Mouse (Mus musculus) gastrocnemius, postnatal 36 days (tissue): ENCODE data around the gene Taf5. TPM values are rescaled to one million over a fixed set of nuclear protein-coding genes. Genes with fewer than 3 reads are reported as not detected.
A peak's percentile ranks its signal among the peaks of the same experiment; 100 is the strongest.

Source experiments
- DNase-seq, 2 experiments: peaks; one replicate each; pipeline ENCODE4 v3.0.0; 2022
- intact Hi-C: fragments of 180-260 bp; cut with DNase I; formaldehyde crosslinking; loops from one replicate; pipeline ENCODE4 v1.15.1; 2025
- long read RNA-seq, 2 experiments: library from polyadenylated mRNA; stranded (forward); transcript quantifications; one replicate each; pipeline ENCODE4 v2.0.0; 2021
- total RNA-seq, 2 experiments: library from RNA; stranded (reverse); gene quantifications; 2 replicates each; pipeline ENCODE4 v1.2.3; 2021

The Taf5 gene
- 1 to 10 TPM; 2.1 to 2.8 TPM for total RNA-seq
- long read RNA-seq, experiment 1, partial matches to known transcripts, result 1 of 3 reads
- long read RNA-seq, experiment 1, other reads (novel, unspliced or antisense), result 0 of 3 reads
- long read RNA-seq, experiment 2, partial matches to known transcripts, result 5 of 5 reads
- long read RNA-seq, experiment 2, other reads (novel, unspliced or antisense), result 0 of 5 reads

DNA sequence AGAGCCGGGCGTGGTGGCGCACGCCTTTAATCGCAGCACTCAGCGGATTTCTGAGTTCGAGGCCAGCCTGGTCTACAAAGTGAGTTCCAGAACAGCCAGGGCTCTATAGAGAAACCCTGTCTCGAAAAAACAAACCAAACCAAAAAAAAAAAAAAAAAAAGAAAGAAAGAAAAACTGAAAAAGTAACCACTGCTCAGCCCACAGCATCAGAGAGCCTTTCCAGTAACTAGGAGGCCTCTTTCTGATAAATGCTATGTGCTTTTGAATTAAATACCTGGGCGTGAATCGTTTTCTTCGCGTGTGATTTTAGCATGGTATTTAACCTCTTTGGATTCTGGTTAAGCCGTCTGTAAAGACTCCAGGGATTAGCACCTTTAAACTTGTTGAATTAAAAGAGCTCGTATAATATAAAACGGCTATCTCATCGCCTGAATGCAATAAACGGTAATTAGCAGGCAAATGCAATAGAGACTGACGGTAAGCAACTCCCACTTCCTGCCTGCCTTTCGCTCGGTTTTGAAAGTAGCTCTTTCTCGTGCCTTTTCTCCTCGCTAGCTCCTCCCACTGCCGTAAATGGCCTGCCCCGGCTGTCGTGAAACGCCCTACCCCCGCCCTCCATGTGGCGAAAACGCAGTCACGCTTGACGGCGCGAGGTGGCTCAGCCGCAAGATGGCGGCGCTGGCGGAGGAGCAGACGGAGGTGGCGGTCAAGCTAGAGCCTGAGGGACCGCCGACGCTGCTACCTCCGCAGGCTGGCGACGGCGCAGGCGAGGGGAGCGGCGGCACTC is at the start of gene Taf5:
Gene Taf5, plus strand, starts transcription at position 651 of the 787 bp plus-strand sequence.
- DNase-seq, result peak; percentile 91 to 96
- intact Hi-C loops, result no loop called here

DNA sequence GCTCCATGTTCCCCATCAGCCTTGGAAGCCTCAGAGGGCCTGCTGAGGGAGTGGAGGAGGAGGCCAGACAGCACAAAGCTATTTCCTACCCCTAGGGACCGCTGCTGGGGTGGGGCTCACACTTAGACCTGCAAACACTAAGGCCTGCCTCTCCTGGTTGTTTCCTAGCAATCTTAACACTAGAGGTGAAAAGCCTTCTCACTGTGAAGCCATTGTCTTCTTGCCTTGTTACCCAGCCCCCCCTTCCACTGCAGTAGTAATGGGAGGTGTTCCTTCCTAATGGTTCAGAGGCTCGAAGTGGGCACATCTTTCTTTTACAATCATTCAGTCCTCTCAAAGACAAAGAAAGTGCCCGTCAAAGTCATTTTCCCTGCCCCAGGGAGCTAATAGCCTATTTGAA is 49.7 kb upstream of the Taf5 start:
- intact Hi-C loops, result no loop called here
- no peak for DNase-seq

DNA sequence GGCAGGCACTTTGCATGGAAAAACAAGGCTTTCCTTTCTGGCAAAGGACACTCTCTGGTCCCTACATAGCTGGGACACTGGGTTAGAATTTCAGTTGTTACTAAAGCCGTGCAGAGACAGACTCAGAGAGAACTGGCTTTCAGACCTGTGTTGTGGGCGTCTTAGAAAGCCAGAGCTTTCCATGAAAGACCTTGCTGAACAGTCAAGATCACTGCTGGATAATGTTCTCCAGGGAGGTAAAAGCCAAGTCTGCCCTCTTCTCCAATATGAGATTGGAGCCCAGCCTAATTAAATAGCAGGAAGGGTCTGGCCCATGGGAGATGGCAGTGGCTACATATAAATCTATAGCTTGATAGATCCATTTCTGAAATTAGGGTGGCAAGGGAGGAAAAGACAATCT is 49.2 kb upstream of the Taf5 start:
- intact Hi-C loops, result no loop called here
- no peak for DNase-seq

DNA sequence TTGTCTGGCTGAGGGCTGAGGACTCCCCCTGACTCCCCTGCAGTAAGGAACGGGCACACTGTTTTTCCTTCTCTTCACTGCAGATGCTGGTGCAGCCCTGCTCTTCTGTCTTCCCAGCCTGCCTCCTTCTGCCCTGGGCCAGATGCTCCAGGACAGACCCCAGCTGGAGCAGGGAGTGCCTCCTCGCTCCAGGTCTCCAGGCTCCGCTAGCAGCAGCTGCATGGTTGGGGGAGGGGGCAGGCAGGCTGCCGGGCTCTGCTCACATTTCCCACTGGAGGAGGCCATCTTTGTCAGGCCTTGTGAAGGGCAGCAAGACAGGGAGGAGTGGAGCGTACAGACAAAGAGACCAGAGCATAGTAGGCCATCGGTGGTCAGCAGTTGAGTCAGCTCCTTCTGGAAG is 48.2 kb upstream of the Taf5 start:
- intact Hi-C loops, result no loop called here
- no peak for DNase-seq

DNA sequence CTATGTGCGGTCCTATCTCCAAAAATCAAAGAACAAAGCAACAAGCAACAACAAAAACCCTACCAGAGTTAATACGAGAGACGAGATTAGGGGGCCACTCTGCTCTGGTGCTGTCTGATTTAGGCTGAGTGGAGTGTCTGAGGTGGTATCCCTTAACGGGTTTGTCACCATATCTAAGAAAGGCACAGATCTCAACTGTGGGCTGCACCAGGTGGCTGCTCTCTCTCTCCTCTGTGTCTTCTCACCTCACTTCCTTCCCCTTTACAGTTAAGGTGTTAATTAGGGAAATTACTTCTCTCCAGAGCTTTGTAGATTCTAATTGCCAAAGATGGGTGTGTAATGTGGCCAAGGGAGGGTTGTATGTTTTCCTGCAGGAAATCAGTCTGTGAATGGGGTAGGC is 44.8 kb upstream of the Taf5 start:
- intact Hi-C loops, result no loop called here
- no peak for DNase-seq

DNA sequence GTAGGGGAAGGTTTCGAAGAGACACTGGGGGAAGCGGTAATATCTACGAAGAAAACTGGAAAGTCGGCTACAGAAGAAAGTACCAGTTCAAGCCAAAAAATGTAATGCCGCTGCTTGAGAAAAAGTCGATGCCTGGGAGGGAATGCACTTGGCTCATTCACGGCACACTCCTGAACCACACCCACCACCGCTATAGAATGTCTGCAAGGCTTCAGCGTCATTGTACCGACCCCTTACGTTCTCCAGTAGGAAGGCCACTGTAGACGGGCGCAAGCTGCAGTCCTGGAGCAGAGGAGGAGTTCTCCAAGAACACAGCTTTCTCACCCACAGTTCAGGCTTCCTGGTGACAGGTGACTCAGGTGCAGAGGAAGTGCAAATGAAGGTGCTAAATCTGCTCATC is 44.0 kb upstream of the Taf5 start:
- intact Hi-C loops, result no loop called here
- DNase-seq, result no peak

DNA sequence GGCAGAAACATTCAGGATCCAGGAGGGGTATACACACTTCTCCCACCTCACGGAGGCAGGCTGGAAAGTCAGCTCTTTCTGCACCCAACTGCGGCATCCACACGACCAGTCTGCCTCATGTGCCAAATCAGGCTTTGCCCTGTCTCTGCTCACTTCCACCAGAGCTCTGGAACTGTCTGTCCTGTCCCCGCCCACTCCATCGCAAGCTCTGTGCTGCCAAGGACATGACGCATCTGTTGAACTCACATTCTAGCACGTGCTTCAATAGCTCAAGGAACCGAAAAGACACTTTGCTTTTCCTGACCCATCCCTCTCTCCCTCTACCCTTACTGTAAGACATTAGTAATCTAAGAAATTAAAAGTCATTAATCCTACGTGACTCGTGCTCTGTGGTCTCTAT is 42.6 kb upstream of the Taf5 start:
- intact Hi-C loops, result no loop called here
- no peak for DNase-seq

DNA sequence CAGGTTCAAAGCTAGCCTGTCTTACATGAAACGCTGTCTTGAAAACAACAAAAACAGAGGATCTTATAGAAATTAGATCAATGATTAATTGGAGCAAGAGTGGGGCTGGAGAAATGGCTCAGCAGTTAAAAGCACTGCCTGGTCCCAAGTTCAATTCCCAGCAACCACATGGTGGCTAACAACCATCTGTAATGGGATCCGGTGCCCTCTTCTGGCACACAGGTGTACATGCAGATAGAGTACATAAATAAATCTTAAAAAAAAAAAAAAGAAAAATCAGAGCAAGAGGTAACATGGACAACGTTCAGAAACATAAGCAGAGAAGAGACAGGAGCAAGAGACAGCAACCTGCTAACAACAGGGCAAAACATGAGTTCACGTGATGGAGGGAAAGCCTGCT is 41.0 kb upstream of the Taf5 start:
- intact Hi-C loops, result no loop called here
- DNase-seq, result no peak

DNA sequence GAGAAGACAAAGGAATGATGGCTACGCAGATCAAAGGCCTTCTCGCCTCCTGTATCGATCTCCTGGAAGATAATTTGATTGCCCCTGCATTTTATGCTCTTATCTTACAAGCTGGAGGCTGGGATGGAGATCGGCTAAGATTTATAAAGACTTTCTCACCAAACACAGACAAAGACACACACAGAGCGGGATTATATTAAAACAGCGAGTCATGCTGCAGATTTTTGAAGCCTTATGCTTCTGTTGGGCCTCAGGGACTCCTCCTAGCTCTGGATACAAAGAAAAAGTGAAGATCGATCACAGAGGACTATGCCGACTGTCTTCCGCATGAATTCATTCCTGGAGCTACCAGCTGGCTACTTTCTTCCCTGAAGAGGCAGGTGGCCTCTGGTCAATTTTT is 37.8 kb upstream of the Taf5 start:
- DNase-seq, result no peak
- intact Hi-C loops, result no loop called here

DNA sequence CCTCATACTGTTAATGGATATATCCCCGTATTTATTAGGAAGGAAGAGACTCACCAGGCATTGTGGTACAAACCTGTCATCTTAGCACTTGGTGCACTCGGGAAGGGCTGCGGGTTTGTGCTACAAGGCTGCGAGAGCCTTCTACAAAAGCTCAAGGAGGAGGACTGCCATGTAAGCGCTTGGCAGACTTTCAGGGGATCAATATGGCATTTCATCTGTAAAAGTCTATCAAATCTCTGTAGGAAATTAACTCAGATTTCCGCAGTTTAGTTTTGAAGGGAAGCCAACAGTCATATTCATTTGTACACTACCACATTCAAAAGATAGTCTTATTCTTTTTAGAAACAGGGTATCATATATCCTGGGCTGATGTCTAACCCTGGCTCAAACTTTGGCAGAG is 35.8 kb upstream of the Taf5 start:
- intact Hi-C loops, result no loop called here
- DNase-seq, result no peak

DNA sequence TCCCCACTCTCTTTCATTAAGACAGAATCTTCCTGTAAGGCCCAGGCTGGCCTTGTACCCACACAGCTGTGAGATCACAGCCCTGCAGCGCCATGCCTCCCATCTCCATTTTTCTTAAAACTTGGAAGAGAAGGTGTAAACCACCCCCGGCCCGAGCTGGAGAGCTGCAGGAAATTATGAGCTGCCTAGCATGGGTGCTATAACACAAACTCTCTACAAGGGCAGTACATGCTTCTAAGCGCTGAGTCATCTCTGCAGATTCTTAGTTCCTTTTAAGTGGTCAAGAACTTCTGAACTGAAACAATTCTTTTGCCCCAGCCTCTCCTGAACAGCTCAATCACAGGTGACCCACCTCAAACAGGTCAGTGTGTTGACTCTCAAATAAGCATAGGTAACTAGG is 32.6 kb upstream of the Taf5 start:
- DNase-seq, result no peak
- intact Hi-C loops, result no loop called here

DNA sequence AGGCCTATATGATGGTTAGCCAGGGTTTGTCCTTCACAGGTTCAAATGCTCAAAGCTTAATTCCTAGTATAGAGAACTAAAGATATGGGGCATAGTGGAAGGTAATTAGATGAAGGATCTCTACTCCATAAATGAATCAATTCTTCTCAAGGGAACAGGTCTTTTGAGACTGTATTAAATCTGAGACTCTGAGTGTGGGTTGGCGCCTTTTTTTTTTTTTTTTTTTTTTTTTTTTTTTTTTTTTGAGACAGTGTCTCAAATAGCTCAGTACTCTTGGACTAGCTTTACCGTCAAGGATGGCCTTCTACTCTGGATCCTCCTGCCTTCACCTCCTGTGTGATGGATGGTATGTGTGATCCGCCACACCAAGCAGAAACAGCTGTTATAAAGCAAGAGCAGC is 30.9 kb upstream of the Taf5 start:
- no peak for DNase-seq
- intact Hi-C loops, result no loop called here

DNA sequence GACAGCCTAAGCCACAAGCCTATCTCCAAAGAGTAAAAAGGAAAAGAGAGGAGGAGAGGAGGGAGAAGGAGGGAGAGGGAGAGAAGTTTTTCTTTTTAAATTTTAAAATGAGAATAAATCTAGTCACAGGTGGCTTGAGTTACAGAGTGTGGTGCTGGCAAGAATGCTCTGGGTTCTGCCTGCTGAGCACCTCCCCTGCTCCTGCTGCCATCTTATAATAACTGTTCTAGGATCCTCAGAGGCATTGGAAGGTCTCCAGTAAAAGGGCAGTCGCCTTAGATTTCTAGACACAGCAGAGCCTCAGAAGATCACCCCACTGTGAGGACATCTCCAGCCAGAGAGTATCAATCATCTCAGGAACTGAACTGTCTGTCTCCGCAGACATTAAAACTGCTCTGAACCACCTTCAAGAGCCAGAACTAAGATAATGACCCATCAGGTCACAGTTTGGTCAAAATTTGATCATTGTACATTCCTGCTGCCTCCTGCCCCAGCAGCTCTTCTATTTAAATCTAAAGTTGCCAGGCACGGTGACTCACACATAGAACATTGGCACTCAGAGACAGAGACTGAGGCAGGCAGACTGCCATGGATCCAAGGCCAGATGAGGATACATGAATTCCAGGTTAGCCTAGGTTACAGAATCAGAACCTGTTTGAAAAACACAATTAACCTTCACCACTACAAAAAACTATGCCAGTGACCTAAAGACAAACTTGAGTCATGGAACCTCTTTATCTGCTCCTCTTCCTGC is 26.6 kb upstream of the Taf5 start:
- no peak for DNase-seq
- intact Hi-C loops, result no loop called here

DNA sequence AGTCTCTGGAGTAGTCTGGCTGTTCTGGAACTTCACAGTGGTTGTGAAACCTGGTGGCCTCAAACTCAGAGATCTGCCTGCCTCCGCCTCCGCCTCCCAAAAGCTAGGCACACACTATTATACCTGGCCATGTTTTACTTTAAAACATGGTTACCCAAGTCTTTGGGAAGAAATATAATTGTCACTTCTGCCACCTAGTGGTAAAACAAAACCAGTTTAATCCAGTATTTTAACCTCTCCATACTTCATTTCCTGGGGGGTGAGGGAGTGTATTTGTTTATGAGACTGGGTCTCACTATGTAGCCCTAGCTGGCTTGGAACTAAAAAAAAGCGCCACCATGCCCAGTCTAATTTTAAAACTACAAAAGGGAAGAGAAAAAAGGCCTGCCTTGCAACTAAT is 23.9 kb upstream of the Taf5 start:
- intact Hi-C loops, result no loop called here
- DNase-seq, result no peak

DNA sequence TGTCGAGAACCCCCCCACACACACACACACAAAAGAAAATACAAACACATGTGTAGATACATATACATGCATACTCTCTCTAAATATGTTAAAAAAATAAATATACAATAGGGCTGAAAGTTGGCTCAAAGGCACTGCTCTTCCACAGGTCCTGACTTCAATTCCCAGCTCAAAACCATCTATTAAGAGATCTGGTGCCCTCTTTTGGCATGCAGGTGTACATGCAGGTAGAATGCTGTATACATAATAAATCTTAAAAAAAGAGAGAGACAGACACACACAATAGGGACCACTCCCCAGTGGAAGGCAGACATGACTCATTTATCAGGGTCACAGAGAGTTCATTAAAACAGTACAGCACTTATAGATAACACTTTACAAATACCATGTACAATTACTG is 21.2 kb upstream of the Taf5 start:
- intact Hi-C loops, result no loop called here
- no peak for DNase-seq

DNA sequence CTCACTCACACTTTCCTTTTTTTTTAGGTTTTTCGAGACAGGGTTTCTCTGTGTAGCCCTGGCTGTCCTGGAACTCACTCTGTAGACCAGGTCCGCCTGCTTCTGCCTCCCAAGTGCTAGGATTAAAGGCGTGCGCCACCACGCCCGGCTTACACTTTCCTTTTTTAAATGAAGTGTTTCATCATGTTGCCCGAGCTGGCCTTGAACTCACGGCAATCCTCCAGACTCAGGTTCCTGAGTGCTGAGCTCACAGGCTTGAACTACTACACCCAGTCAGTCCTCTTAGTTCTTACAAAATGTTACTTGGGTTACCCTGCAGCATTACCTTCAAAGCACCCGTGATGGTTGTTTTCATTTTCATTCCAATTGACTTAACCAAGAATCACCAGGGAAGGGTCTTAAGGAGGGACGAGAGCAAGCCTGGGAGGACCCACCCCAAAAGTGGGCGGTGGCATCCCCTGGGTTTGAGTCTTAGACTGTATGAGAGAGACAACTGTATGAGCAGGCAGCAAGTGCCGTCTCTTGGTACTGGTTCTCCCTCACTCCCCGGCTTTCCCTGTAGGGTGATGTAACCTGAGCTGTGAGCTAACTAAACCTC is 20.2 kb upstream of the Taf5 start:
- intact Hi-C loops, result no loop called here
- DNase-seq, result no peak

DNA sequence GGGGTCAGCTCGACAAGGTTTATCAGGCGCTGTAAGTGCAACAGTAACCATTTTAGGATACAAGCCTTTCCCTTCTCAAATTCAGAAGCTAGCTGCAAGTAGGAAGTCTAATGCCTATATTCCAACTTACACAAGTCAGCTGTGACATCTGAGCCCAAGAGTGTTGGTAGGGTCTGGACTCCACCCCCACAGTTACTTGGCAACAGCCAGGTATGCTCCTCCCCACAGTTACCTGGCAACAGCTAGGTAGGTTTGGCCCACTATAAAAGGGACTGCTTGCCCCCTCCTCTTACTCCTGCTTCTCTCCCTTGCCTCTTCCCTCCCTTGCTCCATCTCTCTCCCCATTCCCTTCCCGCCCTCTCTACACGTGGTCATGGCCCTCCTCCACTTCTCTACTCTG is 18.5 kb upstream of the Taf5 start:
- intact Hi-C loops, result no loop called here
- DNase-seq, result no peak

DNA sequence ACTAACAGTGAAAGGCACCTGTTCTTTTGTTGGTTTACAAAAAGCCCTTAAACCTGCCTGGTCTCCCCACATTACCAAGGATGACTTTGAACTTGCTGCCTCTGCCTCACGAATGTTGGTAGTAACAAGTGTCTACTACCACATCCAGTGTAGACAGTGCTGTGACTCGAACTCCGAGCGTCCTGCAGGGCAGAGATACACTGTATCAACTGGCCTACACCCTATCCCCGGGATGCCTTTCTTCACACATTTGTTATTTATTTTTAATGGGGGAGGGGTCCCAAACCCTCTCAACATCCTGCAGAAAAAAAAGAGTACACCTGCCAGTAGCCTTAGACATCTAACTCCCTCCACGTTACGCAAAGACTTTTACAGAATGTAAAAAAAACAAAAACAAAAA is 17.7 kb upstream of the Taf5 start:
- intact Hi-C loops, result no loop called here
- no peak for DNase-seq

DNA sequence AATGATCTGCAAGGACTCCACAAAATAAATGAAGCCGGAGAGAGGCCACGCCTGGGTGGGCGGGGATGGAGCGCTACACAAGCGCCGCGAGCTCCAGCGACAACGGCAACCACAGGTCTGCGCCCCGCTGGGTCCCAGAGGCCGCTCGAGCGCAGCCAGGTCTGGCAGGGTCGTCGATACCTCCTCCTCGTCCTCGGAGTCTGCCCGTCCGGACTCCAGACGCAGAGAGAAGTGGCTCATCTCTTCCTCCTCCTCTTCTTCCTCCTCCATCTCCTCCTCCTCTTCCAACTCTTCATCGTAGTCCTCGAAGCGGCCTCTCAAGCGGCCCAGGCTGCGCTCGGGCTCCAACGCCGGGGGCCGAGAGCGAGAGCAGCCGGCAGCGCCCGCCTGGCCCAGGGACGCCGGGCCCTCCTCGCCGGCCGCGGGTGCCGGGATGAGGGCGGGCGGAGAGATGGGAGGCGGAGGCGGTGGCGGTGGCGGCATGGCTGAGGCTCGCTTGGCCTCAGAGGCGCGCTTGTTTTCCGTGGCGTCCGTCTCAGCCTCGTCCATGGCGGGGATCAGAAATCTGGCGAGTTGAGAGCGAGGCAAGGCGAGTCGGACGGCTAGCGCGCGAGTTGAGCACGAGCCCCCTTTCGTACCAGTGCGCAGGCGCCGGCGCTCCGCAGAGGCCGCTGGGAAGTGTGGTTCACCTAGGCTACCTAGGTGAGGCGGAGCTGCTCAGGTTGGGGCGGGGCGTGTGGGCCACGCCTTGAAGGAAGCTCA is 17.1 kb upstream of the Taf5 start, which contains the start of gene Pcgf6:
Gene Pcgf6, minus strand, starts transcription at position 636 of the 762 bp plus-strand sequence.
- peak; percentile 50 to 61 for DNase-seq
- intact Hi-C loops, result no loop called here

DNA sequence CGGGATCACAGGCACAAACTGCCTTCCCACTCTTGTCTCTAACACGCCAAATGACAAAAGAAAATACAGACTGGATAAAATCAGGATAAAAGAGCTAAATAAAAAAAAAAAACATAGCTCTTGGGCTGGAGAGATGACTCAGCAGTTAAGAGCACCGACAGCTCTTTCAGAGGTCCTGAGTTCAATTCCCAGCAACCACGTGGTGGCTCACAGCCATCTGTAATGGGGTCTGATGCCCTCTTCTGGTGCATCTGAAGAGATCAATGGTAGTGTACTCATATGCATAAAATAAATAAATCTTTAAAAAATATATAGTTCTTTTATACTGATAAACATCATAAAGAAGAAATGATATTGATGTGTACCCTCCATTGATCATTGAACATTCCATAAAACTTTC is 14.6 kb upstream of the Taf5 start:
- intact Hi-C loops, result no loop called here

DNA sequence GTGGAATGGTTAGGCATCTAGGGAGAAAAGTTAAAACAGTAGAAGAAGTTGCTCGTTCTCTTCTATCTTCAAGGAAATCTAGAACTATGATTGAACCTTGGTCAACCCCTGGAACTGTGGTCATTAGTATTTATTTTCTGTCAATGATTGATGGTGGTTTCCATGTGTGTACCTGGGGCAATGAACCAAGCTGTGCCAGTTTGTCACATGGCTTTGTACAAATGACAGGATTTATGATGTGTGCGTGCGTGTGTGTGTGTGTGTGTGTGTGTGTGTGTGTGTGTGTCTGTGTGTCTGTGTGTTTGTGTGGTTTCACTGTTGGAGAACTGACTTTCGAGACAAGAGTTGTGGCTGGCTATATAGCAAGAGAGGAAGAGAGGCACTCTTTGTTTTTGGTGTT is 14.1 kb upstream of the Taf5 start:
- intact Hi-C loops, result no loop called here

More for the DNA sequence above, 14.6 kb upstream of the Taf5 start:
- no peak for DNase-seq

More for the DNA sequence above, 14.1 kb upstream of the Taf5 start:
- no peak for DNase-seq
